Mouse (Mus musculus): ENCODE measurements around the gene Ccdc194. TPM values are rescaled to one million over a fixed set of nuclear protein-coding genes. Genes with fewer than 3 reads are reported as not detected.
"Not testable (repeated sequence)": the region's sequence is repeated elsewhere in the genome, so short reads cannot be mapped to it uniquely, and the experiment has no call there.

Gene Ccdc194
- polyA plus RNA-seq, 1 experiment from 2014 or later, result 0.09 TPM

DNA sequence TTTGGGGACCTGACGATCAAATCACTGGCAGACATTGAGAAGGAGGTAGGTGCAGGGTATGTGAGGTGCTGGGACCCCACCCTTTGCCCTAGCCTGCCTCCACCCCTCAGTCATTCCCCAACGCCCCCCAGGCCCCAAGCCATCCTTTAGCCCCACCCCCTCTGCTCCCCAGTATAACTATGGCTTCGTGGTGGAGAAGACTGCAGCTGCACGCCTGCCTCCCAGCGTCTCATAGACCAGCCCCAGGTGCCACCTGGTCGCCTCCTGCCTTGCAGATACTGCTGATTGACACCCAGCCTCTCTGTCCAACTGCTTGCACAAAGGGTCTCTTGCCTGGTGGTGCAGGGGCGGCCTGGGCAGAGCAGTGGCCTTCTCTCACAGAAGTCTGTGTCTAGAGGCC lies 22.1 kb upstream of the Ccdc194 start:
- H3K27ac ChIP-seq, result no peak overlapping the region
- peaks cover 11% of the 10 kb centered on the region for H3K4me1 ChIP-seq
- WGBS, result 84% methylated on average over 7 of the region's 7 CpGs
- ATAC-seq (replicated peaks), result no peak
- no peak overlapping the region for H3K4me2 ChIP-seq
- no peak overlapping the region for H3K9ac ChIP-seq
- peaks cover 19% of the 10 kb centered on the region for H3K36me3 ChIP-seq (replicated peaks)
- H3K9me3 ChIP-seq, result no peaks in the 10 kb centered on the region
- H3K4me3 ChIP-seq, result no peak overlapping the region
- H3K27me3 ChIP-seq (replicated peaks), result no peaks in the 10 kb centered on the region

DNA sequence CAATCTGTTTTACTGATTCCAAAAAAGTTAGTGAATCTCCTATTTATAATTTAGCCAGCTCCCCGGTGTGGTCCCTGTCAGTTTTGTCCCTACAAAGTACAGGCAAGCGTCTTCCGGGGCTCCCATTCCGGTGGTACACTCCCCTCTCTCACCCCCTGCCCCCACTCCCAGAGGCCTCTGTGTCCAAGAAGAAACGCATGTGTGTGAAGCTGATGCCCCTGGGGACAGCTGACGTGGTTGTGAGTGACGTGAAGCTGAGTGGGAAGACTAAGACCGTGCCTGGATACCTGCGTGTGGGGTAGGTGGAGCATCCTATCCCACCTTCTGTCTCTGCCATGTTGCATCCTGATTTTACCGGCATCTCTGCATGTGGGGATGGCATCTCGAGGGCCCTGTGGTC lies 19.5 kb upstream of the Ccdc194 start:
- Histone ChIP-seq H3K27me3 (replicated peaks) (no peaks in the 10 kb centered on the region), H3K4me3 (no peak overlapping the region), H3K36me3 (replicated peaks) (peaks cover 19% of the 10 kb centered on the region), H3K9ac (no peak overlapping the region), H3K27ac (no peak overlapping the region), H3K9me3 (no peaks in the 10 kb centered on the region), H3K4me2 (no peak overlapping the region), H3K4me1 (peaks cover 11% of the 10 kb centered on the region)
- 90% methylated on average over 11 of the region's 11 CpGs for WGBS
- no peak for ATAC-seq (replicated peaks)

DNA sequence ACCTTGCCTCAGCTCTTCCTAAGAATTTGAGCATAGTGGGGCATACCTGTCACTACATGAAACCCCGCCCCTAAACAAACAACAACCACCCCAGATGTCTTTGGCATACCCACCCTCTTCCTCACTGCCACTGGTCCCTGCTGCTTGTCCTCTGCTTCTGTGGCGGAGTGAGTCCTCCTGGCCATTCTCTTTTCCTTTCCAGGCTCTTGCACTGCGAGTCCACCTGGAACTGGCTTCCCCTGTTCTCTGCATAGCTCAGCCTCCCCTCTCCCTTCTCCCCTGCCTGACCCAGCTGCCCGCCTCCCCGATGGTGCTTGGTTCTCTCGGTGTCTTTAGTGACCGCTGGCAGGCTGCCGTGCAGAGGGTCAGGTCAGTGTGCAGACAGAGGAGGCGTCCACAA lies 18.2 kb upstream of the Ccdc194 start:
- no peak overlapping the region for H3K27ac ChIP-seq
- H3K27me3 ChIP-seq (replicated peaks), result no peaks in the 10 kb centered on the region
- peak overlapping the region; percentile 89 for H3K9ac ChIP-seq
- ATAC-seq (replicated peaks), result no peak
- H3K36me3 ChIP-seq (replicated peaks), result peaks cover 17% of the 10 kb centered on the region
- H3K9me3 ChIP-seq, result no peaks in the 10 kb centered on the region
- 90% methylated on average over 9 of the region's 9 CpGs for WGBS
- H3K4me2 ChIP-seq, result peak overlapping the region; percentile 73
- H3K4me1 ChIP-seq, result peaks cover 11% of the 10 kb centered on the region
- H3K4me3 ChIP-seq, result peak overlapping the region; percentile 80

DNA sequence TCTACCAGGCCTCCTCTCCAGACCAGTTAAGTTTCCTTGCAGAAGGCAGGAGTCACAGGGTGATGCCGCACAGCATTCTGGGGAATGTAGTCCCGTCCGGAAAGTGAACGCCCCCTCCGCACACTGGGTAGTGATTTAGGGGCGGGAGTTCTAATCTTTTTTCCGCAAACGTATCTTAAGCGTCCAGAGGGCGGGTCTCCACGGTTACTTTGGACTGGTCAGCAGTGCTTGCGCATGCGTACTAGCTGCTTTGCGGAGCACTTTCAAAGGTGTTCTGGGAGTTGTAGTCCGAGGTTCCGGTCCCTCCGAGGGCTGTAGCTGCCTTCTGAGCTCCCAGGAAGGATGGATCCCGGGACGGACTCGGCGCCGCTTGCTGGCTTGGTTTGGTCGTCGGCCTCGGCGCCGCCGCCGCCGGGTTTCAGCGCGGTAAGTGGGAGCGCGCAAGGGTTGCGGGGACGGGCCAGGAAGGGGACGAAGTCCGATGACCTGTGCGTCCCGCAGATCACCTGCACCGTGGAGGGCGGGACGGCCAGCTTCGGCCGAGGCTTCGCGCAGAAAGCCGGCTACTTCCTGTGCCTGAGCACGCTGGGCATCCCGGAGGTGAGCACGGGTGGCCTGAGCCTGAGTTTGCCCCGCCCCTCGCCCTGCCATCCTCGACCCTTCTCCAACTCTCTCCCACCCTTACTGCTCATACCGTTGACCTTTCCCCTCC lies 17.3 kb upstream of the Ccdc194 start, which contains the start of gene Mvb12a:
Gene Mvb12a, plus strand, starts transcription at position 291 of the 712 bp plus-strand sequence.
- Histone ChIP-seq H3K9ac (peak within 1 kb of the TSS; percentile 89), H3K9me3 (no peaks in the 10 kb centered on the region), H3K4me3 (peak within 1 kb of the TSS; percentile 80), H3K27ac (peak within 1 kb of the TSS; percentile 72), H3K4me1 (peaks cover 11% of the 10 kb centered on the region), H3K4me2 (peak within 1 kb of the TSS; percentile 73), H3K36me3 (replicated peaks) (peaks cover 13% of the 10 kb centered on the region), H3K27me3 (replicated peaks) (peaks cover 3% of the 10 kb centered on the region)
- peak; percentile 97 for ATAC-seq (replicated peaks)
- 0% methylated on average over 55 of the region's 55 CpGs for WGBS

DNA sequence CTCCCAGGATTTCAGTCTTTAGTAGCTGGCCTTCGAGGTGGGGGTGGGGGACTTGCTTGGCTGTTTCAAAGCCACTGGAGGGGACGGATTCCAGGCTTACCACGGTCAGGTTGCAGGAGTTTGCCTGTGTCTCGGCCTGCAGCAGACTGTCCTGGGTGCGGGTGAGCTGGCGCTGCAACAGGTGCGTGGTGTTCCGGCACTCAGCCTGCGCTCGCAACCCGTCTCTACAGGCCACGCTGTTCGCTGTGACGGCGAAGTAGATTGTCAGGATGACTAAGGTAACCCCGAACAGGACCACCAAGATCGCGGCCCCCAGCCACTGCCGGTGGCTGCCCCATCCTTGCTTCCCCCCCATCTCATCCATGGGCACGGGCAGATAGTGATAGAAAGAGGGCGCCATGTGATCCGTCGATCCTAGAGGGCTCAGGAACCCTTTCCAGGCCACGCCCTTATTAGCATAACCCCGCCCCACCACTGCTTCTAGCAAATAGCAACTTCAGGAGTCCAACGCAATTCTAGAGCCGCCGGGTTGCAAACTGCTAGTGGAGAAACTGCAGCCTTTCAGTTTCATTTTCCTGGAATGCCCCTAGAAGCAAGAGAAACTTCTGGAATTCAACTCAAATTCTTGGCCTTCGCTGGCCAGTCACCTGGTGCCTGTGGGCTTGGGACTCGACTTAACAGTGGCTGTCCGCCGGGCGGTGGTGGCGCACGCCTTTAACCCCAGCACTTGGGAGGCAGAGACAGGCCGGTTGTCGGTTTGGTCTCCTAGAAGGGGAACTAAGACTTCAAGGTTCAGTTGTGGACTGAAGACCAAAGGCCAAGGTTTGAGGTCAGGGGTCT lies 11.7 kb upstream of the Ccdc194 start, which contains the start of gene Bst2:
Gene Bst2, minus strand, starts transcription at position 429 of the 840 bp plus-strand sequence.
- no peak for ATAC-seq (replicated peaks)
- no peaks in the 10 kb centered on the region for H3K9me3 ChIP-seq
- peak within 1 kb of the TSS; percentile 26 for H3K4me3 ChIP-seq
- WGBS, result 4% methylated on average over 37 of the region's 37 CpGs
- no peak within 1 kb of the TSS for H3K27ac ChIP-seq
- peaks cover 20% of the 10 kb centered on the region for H3K27me3 ChIP-seq (replicated peaks)
- H3K4me1 ChIP-seq, result peaks cover 8% of the 10 kb centered on the region
- H3K4me2 ChIP-seq, result peak within 1 kb of the TSS; percentile 46
- H3K9ac ChIP-seq, result no peak within 1 kb of the TSS
- H3K36me3 ChIP-seq (replicated peaks), result no peaks in the 10 kb centered on the region

DNA sequence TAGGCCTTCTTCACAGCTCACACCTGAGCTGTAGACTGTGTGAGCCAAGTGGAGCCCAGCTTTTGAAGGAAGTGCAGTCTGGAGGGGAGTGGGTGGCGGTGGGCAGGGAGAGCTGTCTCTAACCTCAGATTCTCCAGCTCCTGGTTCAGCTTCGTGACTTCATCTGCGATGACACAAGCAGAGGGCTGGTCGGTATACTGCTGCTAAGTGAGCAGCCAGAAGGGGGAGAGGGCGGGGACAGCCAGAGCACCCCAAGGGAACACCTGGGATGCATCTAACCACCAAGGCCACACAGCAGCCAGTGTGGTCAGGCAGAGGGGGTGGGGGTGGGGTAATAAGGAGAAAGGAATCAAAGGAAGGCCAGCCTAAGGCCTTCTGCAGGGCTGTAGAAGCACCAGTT lies 10.2 kb upstream of the Ccdc194 start:
- ATAC-seq (replicated peaks), result no peak
- no peak overlapping the region for H3K4me2 ChIP-seq
- no peak overlapping the region for H3K4me3 ChIP-seq
- H3K9me3 ChIP-seq, result no peaks in the 10 kb centered on the region
- no peak overlapping the region for H3K27ac ChIP-seq
- no peaks in the 10 kb centered on the region for H3K36me3 ChIP-seq (replicated peaks)
- no peak overlapping the region for H3K9ac ChIP-seq
- peaks cover 8% of the 10 kb centered on the region for H3K4me1 ChIP-seq
- H3K27me3 ChIP-seq (replicated peaks), result peaks cover 20% of the 10 kb centered on the region
- 73% methylated on average over 5 of the region's 5 CpGs for WGBS

DNA sequence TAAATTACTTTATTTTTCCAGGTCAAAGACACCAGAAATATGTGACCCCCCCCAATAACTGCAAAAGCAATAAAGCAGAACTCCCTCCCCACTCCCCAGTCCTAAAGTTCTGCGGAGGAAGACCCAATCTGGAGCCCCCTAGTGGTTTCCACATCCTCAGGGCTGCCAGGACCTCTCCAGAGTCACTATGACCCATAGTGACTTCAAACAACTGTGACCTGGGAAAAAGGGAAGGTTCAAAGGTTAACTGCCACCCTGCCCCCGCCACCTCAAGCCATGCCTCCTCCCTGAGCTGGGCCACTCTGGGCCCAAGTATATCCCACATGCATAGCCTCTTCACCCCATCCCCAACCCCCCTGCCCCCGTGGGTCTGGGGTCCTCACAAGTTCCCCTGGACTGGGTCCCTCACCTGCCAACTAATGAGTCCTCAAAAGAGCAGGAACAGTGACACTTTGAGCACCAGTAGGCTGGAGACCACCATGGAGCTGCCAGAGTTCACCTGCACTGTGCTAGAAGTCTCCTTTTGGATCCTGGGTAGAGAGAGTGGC lies 8.8 kb upstream of the Ccdc194 start:
- Histone ChIP-seq H3K36me3 (replicated peaks) (no peaks in the 10 kb centered on the region), H3K27ac (no peak overlapping the region), H3K9ac (no peak overlapping the region), H3K4me3 (no peak overlapping the region), H3K27me3 (replicated peaks) (peaks cover 20% of the 10 kb centered on the region), H3K4me1 (peaks cover 8% of the 10 kb centered on the region), H3K4me2 (no peak overlapping the region), H3K9me3 (no peaks in the 10 kb centered on the region)
- WGBS, result 50% methylated on average over 3 of the region's 3 CpGs
- no peak for ATAC-seq (replicated peaks)

DNA sequence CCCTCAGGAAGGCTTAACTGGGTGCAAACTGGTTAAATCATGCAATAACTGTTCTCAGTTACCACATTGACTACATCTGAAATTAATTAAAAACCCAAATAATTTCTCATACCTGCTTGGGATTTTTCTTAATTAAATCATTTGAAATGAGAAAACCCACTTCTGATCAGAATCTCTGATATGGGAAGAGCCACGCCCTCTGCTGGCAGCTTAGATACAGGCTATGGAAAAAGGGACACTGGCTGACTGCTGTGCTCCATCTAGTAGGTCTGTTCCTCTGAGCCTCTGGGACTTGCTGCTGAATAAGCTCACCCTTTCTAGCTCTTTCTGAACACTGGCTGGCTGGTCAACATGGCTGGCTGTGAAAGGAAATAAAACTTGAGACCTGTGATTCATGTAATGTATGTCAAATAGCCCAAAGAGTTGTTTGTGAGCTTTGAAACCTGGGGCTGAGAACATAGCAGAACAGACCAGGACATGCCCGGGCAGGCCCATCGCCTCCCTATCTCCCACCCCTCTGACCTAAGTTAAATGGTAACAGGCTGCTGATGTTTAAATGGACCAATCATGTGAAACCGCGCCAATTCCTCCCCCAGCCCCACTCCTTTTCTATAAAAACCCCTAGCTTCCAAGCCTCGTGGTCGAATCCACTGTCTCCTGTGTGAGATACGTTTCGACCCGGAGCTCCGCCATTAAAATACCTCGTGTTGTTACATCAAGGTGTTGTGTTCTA lies 5.4 kb upstream of the Ccdc194 start:
- peaks cover 15% of the 10 kb centered on the region for H3K27me3 ChIP-seq (replicated peaks)
- not testable (repeated sequence) for ATAC-seq (replicated peaks); H3K4me1 ChIP-seq; H3K4me2 ChIP-seq; H3K36me3 ChIP-seq (replicated peaks); H3K4me3 ChIP-seq; H3K27ac ChIP-seq; H3K9me3 ChIP-seq; H3K9ac ChIP-seq
- 69% methylated on average over 6 of the region's 12 CpGs for WGBS

DNA sequence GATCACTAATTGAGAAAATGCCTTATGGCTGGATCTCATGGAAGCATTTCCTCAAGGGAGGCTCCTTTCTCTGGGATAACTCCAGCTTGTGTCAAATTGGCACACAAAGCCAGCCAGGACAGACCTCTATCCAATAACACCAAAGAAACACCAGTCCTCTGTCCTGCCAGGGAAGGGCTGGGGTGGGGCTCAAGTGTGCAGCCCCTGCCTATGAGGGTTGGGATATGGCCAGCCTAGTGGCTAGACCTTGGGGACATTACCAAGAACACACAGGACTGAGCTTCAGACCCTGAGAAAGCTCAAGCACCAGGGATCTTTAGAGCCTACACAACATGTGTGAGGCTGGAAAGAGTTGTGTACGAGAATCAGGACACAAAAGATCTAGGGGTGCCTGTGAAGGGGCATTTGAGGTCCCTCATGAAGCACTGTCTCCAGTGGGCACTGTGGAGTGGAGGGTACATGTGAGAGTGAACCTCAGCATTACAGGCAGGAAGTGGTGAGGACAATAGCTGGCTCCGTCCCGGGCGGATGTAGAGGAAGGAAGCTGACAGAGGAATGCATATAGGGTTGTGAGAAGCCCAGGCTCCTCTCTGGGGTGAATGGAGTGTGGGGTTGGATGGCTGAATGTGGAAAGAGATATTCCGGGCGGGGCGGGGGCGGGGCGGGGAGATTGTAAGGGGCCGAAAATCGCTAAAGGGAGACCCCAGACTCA lies 3.0 kb upstream of the Ccdc194 start:
- peaks cover 34% of the 10 kb centered on the region for H3K27me3 ChIP-seq (replicated peaks)
- WGBS, result 81% methylated on average over 11 of the region's 11 CpGs
- ATAC-seq (replicated peaks), result no peak

DNA sequence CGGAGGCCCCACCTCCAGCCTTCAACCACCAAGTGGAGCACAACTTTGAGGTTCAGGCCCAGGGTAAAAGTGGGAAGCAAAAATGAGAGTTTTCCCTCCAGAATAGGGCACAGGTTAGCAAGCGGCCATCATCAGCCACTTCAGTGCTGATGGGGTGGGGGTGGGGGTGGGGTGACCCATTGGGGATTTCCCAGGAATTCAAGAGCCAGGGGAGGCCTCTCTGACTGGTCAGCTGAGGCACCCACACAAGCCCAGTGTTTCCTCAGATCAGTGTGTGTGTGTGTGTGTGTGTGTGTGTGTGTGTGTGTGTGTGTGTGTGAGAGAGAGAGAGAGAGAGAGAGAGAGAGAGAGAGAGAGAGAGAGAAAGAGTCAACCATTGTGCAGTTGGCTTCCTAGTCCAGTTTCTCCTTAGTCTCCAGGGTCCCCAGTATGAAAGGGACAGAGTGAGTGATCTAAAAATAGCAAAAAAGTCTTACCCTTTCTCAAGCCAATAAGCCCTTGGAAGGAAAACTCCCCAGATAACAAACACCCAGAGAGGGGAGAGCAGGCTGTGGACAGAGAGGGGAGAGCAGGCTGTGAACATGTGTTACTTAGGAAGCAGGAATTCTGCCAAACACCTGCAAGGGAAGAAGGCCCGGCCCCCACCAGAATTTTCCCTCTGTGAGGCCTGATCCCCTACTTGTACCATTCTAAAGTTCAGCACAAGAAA lies 1.8 kb upstream of the Ccdc194 start:
- Histone ChIP-seq H3K27me3 (replicated peaks) (peaks cover 36% of the 10 kb centered on the region), H3K9ac (no peak overlapping the region), H3K4me2 (no peak overlapping the region), H3K36me3 (replicated peaks) (no peaks in the 10 kb centered on the region), H3K9me3 (no peaks in the 10 kb centered on the region), H3K4me1 (peaks cover 3% of the 10 kb centered on the region; the same call in 1 of the 2 replicates), H3K27ac (no peak overlapping the region), H3K4me3 (no peak overlapping the region)
- WGBS, result 50% methylated on average over 3 of the region's 3 CpGs
- no peak for ATAC-seq (replicated peaks)

More for the DNA sequence above, 3.0 kb upstream of the Ccdc194 start:
- Histone ChIP-seq H3K4me3 (no peak overlapping the region), H3K4me2 (no peak overlapping the region), H3K9me3 (no peaks in the 10 kb centered on the region), H3K4me1 (peaks cover 3% of the 10 kb centered on the region; the same call in 1 of the 2 replicates), H3K36me3 (replicated peaks) (no peaks in the 10 kb centered on the region), H3K27ac (peak overlapping the region; percentile 62), H3K9ac (no peak overlapping the region)

DNA sequence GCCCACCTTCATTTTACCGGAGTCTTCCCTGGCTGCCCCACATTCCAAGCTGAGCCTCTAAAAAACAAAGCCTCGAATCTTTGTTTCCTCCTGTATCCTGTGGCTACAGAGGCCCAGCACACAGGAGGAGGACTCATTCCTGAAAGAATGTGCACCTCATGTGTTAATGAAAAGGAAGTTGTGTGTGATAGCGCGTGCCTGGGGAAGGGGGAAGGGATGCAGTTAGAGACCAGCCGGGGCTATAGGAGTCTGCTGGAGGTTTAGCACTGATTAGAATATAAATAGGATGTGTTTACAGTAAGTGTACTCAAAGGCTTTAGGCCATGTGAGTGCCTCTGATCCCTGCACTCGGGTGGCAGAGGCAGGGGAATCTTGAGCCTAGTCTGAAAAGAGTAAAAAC lies 761 bp upstream of the Ccdc194 start:
- Histone ChIP-seq H3K36me3 (replicated peaks) (no peaks in the 10 kb centered on the region), H3K9ac (no peak overlapping the region), H3K27ac (no peak overlapping the region), H3K9me3 (no peaks in the 10 kb centered on the region), H3K4me3 (no peak overlapping the region), H3K4me2 (no peak overlapping the region), H3K27me3 (replicated peaks) (peaks cover 36% of the 10 kb centered on the region), H3K4me1 (peaks cover 8% of the 10 kb centered on the region; the same call in 1 of the 2 replicates)
- 9% methylated on average over 6 of the region's 6 CpGs for WGBS
- no peak for ATAC-seq (replicated peaks)

All from midbrain, embryonic 15.5 days (tissue).